Mouse (Mus musculus): Measurements from ENCODE around the gene 6820408C15Rik. TPM values are rescaled to one million over a fixed set of nuclear protein-coding genes. Genes with fewer than 3 reads are reported as not detected.

The 6820408C15Rik gene
- under 1 TPM in 1 of 2 experiments, not detected in 1; 0.32 TPM for polyA plus RNA-seq (2017; shearing (Covaris generic))

DNA sequence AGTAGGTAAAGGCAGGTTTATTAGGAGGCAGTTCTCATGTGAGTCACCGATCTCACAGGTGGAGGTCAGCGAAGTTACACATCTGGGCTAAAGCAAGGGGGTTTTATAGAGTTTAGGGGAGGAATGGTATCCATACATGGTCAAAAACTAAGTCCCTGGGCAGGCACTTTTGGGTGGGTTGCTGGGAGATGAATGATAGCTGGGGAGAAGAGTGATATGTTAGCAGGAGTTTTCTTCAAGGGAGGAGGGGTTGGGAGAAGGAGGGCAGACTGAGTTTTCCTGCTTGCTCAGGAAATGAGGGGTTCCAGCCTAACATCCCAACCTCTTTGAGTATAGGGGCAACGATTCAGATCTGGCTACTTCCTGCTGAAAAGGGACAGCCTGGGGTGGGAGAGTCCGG lies at the start of gene 6820408C15Rik:
Gene 6820408C15Rik (plus strand): TSS at position 301 of the 400 bp plus-strand sequence.

DNA sequence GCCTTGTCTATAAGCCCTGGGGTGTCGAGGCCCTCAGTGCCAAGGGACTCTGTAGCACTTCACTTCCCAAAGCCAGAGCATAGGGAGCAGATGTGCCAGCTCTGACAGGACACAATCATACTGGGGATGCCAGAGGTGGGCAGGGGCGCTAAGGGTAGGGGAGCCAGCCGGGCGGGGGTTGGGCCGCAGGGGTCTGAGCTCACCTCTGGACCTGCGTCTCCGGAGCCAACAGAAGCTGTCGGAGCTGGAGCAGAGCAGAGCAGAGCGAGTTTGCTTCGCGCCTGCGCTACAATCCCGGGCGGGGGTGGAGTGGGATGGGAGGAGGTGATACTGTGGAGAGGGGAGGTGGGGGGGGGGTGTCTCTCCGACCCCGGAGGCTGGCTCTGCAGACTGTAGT lies 39.0 kb upstream of the 6820408C15Rik start, which contains the start of gene Nrsn2:
Gene Nrsn2 (minus strand): TSS at position 294 of the 397 bp plus-strand sequence.

DNA sequence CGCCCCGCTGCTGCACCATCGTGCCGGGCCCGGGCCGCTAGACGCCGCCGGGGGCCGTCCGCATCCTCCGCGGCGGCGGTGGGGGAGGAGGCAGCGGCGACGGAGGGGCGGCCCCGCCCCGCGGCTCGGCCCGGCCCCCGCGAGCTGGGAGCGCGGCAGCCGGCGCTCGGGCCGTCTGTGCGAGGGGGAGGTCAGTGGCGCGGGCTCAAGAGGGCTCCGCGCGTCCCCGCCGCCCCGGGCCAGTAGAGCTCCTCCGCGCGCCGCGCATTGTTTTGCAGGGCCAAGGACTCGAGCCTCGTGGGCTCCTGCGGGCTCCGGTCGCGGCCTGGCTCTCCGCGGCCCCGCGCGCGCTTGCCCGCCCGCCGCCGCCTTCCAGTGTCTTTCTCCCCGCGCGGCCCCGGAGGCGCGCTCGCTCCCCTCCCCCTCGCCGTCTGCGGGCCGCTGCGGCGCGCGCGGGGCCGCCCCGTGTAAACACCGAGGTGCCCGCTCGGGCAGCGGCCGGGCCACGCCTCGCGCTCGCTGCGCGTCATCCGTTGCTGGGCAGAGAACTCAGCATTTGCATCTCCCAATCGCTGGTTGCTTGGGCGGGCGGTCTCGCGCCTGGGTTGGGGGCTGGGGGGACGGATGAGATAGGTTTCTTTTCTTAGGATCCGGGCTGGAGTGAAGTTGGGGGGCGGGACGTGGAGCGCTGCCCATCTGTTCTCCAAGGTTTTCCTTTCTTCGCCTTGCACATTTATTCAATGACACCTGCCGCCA lies 17.5 kb upstream of the 6820408C15Rik start, which contains the start of gene Sox12:
Gene Sox12 (minus strand): TSS at position 384 of the 756 bp plus-strand sequence.

DNA sequence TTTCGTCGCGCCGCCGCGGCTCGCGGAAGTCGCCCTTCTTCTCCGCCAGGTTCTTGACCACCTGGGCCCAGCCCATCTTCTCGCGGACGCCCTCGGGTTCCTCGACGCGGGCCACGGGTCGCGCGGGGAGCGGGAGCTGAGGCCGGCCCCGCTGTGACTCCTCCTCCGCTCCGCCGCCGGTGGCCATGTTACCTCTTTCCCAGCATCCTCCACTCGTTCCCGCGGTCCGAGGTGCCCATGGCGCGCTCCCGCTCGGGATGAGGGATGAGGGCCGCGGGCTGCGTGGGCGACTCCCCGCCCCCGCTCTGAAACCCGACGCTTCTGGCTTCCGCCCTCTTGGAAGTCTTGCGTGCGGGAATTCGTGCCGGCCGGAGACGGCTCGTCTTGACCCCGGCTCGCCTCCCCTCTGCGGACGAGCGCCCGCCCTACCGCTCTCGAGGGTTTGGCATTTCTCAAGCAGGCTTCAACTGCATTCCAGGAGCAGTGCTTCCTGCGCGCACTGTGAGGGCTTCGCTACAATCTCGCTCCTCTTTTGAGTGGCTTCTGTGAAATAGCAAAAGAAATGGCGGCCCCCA lies 709 bp upstream of the 6820408C15Rik start, which contains the start of gene Zcchc3:
Gene Zcchc3 (minus strand): TSS at position 437 of the 575 bp plus-strand sequence.

DNA sequence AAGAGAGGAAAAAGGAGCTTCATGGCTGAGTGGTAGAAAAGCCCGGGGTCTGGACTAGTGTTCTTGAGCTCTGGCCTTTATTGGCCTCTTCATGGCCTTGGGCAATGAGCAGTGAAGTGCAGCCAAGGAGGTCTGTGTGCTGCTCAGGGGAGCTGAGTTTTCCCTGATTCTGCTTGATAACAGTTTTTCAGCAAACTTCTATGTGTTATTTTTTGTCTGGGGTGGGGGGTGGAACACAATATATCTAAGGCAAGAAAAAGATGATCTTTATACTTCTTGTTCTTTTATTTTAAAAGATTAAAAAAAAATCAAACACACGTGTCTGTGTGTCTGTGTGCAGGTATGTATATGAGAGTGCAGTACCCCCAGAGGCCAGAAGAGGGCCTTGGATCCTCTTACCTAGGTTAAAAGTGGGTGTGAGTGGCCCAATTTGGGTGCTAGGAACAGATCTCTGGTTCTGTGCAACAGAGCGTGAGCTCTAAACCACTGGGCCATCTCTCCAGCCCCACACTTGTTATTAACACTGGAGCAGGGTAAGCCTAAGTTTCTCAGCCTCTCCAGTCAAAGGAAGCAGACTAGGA lies 49.3 kb downstream of the 6820408C15Rik start, which contains the start of gene Defb23:
Gene Defb23 (minus strand): TSS at position 51 of the 581 bp plus-strand sequence.

DNA sequence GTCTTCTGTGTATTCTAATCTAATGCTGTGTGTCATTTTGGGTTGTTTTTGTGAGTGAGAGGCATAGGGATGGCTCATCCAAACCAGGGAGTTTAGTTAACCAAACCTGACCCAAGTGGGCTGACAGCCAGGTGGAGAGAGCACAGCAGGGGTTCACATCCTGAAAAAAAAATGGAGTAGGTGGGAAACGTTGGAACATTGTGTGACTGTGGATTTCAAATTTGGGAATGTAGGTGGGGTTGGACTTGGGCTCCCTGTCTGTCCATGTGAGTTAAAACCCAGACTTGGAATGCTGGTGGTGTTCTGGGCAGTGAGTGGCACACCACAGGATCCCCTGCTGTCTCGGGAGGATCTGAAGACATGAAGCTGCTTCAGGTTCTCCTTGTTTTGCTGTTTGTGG lies 61.4 kb downstream of the 6820408C15Rik start, which contains the start of gene Defb20:
Gene Defb20 (plus strand): TSS at position 301 of the 400 bp plus-strand sequence.

DNA sequence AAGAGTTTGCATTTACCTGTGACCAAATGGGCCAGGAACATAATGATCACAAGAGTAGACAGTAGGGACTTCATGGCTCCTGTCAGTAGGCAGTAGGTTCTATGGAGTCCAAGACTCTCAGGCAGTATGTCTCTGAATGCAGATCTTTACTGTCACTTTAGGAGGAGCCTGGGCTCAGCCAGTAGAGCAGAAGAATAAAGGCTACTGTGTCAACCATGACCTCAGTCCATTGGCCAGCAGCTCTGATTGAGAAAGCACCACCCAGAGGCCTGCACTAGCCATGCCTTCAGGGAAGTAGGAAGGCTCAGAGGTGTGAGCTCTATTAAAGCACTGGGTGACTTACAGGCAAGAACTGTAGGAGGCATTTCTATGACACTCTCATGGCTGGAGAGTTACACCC lies 74.7 kb downstream of the 6820408C15Rik start, which contains the start of gene Defb22:
Gene Defb22 (minus strand): TSS at position 101 of the 400 bp plus-strand sequence.

Other genes starting within 250 kb of the 6820408C15Rik start
- 10 to 100 TPM; 33.2 to 35.6 TPM for gene Csnk2a1, start 188.7 kb upstream of the 6820408C15Rik start, polyA plus RNA-seq (2017; shearing (Covaris generic))
- 10 to 100 TPM; 57.5 to 70.2 TPM for gene Tbc1d20, start 121.8 kb upstream of the 6820408C15Rik start, polyA plus RNA-seq (2017; shearing (Covaris generic))
- 100 to 1,000 TPM; 268 to 303 TPM for gene Rbck1, start 82.9 kb upstream of the 6820408C15Rik start, polyA plus RNA-seq (2017; shearing (Covaris generic))
- 1 to 10 TPM; 2.4 to 2.8 TPM for gene Trib3, start 71.6 kb upstream of the 6820408C15Rik start, polyA plus RNA-seq (2017; shearing (Covaris generic))
- gene Nrsn2, start 38.9 kb upstream of the 6820408C15Rik start, polyA plus RNA-seq (2017; shearing (Covaris generic)) = 1 to 10 TPM in 1 of 2 experiments, not detected in 1; 1.7 TPM
- 1 to 10 TPM in 1 of 2 experiments, under 1 TPM in 1; 0.96 to 1.0 TPM for gene Sox12, start 17.5 kb upstream of the 6820408C15Rik start, polyA plus RNA-seq (2017; shearing (Covaris generic))
- gene Zcchc3, start 560 bp upstream of the 6820408C15Rik start, polyA plus RNA-seq (2017; shearing (Covaris generic)) = 1 to 10 TPM; 3.2 to 5.2 TPM
- gene Defb23, start 49.0 kb downstream of the 6820408C15Rik start, polyA plus RNA-seq (2017; shearing (Covaris generic)) = not detected
- not detected for gene Defb20, start 61.5 kb downstream of the 6820408C15Rik start, polyA plus RNA-seq (2017; shearing (Covaris generic))
- under 1 TPM in 1 of 2 experiments, not detected in 1; 0.93 TPM for gene Defb22, start 74.6 kb downstream of the 6820408C15Rik start, polyA plus RNA-seq (2017; shearing (Covaris generic))
- gene Defb26, start 96.1 kb downstream of the 6820408C15Rik start, polyA plus RNA-seq (2017; shearing (Covaris generic)) = not detected
- not detected for gene Defb28, start 102.7 kb downstream of the 6820408C15Rik start, polyA plus RNA-seq (2017; shearing (Covaris generic))
- gene Defb29, start 124.5 kb downstream of the 6820408C15Rik start, polyA plus RNA-seq (2017; shearing (Covaris generic)) = not detected
- gene Gm17416, start 153.8 kb downstream of the 6820408C15Rik start, polyA plus RNA-seq (2017; shearing (Covaris generic)) = not detected
- not detected for gene Defb21, start 157.2 kb downstream of the 6820408C15Rik start, polyA plus RNA-seq (2017; shearing (Covaris generic))
- gene Defb19, start 164.7 kb downstream of the 6820408C15Rik start, polyA plus RNA-seq (2017; shearing (Covaris generic)) = 1 to 10 TPM in 1 of 2 experiments, not detected in 1; 1.0 TPM
- gene Defb45, start 183.8 kb downstream of the 6820408C15Rik start, polyA plus RNA-seq (2017; shearing (Covaris generic)) = not detected
- gene Defb36, start 188.7 kb downstream of the 6820408C15Rik start, polyA plus RNA-seq (2017; shearing (Covaris generic)) = under 1 TPM in 1 of 2 experiments, not detected in 1; 0.86 TPM
- not detected for gene Defb25, start 207.5 kb downstream of the 6820408C15Rik start, polyA plus RNA-seq (2017; shearing (Covaris generic))
- gene Rem1, start 211.4 kb downstream of the 6820408C15Rik start, polyA plus RNA-seq (2017; shearing (Covaris generic)) = not detected

All from inflammation-experienced regulatory T-cells (primary cell).